Mouse (Mus musculus): ENCODE results near the gene Gm11554.
"Not testable (repeated sequence)": the region's sequence is repeated elsewhere in the genome, so short reads cannot be mapped to it uniquely, and the experiment has no call there.

The Gm11554 gene

GRCm38 (mm10) chr11:99804346-99804745, at the start of gene Gm11554:
Gene Gm11554, minus strand, starts transcription at chr11:99804446.
- DNase-seq: not testable (repeated sequence)

- no peak for DNase-seq
Measured at GRCm38 (mm10) chr11:99851508-99851907, 47.3 kb upstream of the Gm11554 start, which contains the start of gene Krtap4-16. Gene Krtap4-16, minus strand, starts transcription at chr11:99851608.

DNA sequence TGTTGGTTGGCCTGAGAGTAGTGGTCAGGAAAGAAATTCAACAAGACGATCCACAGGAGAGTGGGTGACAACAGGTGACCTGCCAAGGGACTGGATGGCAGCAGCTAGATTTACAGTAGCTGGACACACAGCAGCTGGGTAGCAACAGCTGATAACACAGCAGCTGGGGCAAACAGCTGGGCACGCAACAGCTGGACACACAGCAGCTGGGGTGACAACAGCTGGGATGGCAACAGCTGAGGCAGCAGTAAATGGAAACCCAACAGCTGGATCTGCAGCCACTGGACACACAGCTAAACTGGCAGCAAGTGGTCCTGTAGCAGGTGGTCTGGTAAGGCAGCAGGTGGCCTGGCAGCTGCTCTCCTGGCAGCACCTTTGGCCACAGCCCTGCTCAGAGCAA, 42.5 kb upstream of the Gm11554 start:
- no peak for DNase-seq

DNA sequence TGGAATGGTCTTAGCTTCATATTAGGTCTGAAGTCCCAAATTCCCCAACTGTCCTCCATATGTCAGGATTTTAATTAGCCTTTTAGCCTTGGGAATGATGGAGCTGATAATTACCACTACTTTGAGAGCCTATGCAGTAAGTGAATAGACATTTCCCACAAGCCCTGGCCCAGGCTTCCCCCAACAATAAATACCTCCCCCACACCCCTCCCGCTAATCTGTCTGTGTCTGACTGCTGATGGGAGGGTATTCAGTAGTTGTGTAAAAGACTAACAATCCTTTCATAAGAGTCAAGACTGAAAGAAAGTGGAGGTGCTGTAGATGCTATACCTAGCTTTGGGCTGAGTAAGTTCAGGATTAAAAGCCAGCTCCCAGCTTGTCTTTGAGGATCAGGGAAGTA, 37.9 kb upstream of the Gm11554 start:
- DNase-seq: no peak

- no peak for DNase-seq
Measured at GRCm38 (mm10) chr11:99837966-99838365, 33.7 kb upstream of the Gm11554 start, which contains the start of gene 2300003K06Rik. Gene 2300003K06Rik, minus strand, starts transcription at chr11:99838066.

DNA sequence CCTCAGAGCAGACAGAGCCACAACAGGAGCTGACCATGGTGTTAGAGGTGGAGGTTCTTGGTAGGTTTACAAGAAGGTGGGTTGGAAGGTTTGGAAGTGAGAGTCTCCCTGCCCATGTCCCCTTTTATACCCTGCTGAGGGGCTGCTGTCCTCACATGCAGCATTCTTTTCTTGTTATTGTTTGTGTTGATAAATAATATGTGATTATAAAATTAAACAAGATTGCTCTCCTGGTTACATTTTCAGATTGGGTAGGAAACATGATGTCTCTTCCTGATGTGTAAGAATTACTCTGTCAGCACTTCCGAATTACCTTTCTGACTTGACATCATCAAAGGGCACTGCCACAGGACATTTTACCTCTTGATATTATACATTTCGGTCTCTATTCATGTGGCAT, 11.3 kb upstream of the Gm11554 start, which contains the start of gene Gm11564:
TSS of gene Gm11564 (minus strand) at position 101 of the 400 bp plus-strand sequence.
- DNase-seq: not testable (repeated sequence)

DNA sequence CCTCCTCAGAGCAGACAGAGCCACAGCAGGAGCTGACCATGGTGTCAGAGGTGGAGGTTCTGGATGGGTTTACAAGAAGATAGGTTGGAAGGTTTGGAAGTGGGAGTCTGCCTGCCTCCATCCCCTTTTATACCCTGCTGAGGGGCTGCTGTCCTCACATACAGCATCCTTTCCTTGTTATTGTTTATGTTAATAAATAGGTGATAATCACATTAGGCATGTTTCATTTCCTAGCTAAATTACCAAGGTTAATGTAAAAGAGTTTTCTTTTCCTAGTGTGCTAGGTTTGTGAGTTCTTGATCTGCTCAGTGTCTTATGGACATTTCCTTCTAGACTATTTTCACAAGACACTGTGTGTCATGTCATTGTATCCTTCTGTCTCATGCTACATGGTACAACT, 5.5 kb upstream of the Gm11554 start, which contains the start of gene Krtap4-13:
TSS of gene Krtap4-13 (minus strand) at position 101 of the 400 bp plus-strand sequence.
- DNase-seq: not testable (repeated sequence)

DNA sequence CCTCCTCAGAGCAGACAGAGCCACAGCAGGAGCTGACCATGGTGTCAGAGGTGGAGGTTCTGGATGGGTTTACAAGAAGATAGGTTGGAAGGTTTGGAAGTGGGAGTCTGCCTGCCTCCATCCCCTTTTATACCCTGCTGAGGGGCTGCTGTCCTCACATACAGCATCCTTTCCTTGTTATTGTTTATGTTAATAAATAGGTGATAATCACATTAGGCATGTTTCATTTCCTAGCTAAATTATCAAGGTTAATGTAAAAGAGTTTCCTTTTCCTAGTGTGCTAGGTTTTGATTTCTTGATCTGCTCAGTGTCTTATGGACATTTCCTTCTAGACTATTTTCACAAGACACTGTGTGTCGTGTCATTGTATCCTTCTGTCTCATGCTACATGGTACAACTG, 5.4 kb downstream of the Gm11554 start, which contains the start of gene Gm11569:
TSS of gene Gm11569 (minus strand) at position 101 of the 400 bp plus-strand sequence.
- not testable (repeated sequence) for DNase-seq

DNA sequence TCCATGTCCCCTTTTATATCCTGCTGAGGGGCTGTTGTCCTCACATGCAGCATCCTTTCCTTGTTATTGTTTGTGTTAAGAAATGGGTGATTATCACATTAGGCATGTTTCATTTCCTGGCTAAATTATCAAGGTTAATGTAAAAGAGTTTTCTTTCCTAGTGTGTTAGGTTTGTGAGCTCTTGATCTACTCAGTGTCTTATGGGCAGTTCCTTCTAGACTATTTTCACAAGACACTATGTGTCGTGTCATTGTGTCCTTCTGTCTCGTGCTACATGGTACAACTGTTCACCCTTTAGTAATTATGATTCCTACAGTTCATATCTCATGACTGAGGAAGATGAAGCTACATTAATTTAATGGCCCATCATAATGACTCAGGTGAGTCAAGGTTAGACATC, 10.9 kb downstream of the Gm11554 start, which contains the start of gene Gm11596:
TSS of gene Gm11596 (minus strand) at position 101 of the 400 bp plus-strand sequence.
- DNase-seq: no peak

GRCm38 (mm10) chr11:99784900-99785299, 19.3 kb downstream of the Gm11554 start, which contains the start of gene Krtap4-9:
Gene Krtap4-9, plus strand, starts transcription at chr11:99785200.
- not testable (repeated sequence) for DNase-seq

DNA sequence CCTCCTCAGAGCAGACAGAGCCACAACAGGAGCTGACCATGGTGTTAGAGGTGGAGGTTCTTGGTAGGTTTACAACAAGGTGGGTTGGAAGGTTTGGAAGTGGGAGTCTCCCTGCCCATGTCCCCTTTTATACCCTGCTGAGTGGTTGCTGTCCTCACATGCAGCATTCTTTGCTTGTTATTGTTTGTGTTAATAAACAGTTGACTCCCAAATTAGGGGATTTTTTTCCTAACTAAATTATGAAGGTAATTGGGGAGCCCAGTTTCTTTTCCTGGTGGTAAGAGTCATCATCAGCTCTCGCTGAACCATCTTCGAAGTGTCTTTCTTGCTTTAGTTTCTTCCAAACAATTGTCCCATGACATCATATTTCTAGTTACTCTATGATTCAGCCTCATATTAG, 23.6 kb downstream of the Gm11554 start, which contains the start of gene Krtap4-8:
TSS of gene Krtap4-8 (minus strand) at position 101 of the 400 bp plus-strand sequence.
- no peak for DNase-seq

DNA sequence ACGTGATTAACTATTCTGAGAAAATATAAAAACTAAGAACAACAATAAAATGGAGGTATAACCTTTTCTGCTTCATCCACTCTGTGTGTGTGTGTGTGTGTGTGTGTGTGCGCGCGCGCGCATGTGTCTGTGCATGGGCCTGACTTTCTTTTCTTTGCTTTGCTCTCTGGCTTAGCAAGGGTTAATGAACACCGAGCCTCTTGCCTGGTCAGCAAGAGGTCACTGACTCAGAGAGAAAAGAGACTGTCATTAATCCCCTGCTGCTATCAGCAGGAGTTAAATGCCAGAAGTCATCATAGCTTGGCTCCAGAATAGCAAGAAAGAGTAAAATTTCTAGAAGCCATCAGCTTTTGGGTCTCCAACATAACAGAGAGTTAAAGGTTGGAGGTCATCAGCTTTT, 25.8 kb downstream of the Gm11554 start:
- no peak for DNase-seq

DNA sequence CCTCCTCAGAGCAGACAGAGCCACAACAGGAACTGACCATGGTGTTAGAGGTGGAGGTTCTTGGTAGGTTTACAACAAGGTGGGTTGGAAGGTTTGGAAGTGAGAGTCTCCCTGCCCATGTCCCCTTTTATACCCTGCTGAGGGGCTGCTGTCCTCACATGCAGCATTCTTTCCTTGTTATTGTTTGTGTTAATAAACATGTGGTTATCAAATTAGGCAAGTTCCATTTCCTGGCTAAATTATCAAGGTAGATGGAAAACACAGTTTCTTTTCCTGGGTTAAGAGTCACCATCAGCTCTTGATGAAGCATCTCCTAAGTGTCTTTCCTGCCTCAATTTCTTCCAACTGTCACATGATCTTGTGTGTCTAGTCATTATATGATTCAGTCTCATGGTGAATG, 31.4 kb downstream of the Gm11554 start, which contains the start of gene Gm11595:
TSS of gene Gm11595 (minus strand) at position 101 of the 400 bp plus-strand sequence.
- DNase-seq: not testable (repeated sequence)

DNA sequence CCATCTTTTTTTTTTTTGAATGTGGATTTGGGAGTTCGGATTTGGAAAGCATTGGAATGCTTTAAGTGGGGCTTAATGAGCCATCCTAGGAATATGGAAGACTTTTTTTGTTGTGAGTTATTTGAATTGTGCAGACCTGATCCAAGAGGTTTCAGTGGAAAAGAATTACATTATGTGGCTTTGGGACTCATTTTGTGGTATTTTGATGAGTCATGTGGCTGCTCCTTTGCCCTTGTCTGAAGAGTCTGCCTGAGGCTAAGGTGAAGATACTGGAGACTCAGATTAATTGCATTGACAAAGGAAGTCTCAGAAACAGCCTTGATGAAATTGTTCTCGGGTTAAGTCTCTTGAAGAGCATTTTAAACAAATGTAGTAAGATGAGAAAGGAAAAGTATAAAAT, 35.8 kb downstream of the Gm11554 start:
- DNase-seq: no peak

DNA sequence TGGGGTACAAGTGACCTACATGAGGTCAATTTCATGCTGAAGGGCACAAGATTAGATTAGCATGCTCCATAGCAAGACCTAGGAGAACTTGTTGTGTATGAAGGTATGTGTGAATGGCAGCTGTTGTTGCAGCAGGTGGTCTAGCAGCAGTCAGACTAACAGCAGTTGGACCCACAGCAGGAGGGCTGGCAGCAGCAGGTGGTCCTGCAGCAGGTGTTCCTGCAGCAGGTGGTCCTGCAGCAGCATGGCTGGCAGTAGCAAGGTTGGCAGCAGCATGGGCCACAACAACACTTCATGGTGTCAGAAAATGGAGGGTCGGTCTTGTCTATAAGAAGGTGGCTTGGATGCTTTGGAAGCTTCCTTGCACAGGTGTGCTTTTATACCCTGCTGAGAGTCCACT, 45.4 kb downstream of the Gm11554 start:
- DNase-seq: no peak

Measured in lung, postnatal 10 days (tissue).